Mouse (Mus musculus) thymus, adult 2 months (tissue): ENCODE results near the gene Arhgap44. TPM values are rescaled to one million over a fixed set of nuclear protein-coding genes. Genes with fewer than 3 reads are reported as not detected.

Experiments
- DNase-seq: peaks from one replicate; pipeline ENCODE4 v3.0.0; 2021
- H3K27ac ChIP-seq: fragments of 200-500 bp; 2 replicates; pipeline ENCODE4 v1.5.1; 2012; ENCODE audit warnings: low read length, control low read depth; ENCODE audit not compliant: control insufficient read depth, insufficient read depth
- H3K27me3 ChIP-seq: fragments of 200-500 bp; 2 replicates; pipeline ENCODE4 v1.6.1; 2012; ENCODE audit warnings: mild to moderate bottlenecking, low read length, moderate library complexity, mixed read lengths; ENCODE audit not compliant: control insufficient read depth, insufficient read depth
- H3K36me3 ChIP-seq: fragments of 200-500 bp; 2 replicates; pipeline ENCODE4 v1.6.1; 2012; ENCODE audit warnings: mild to moderate bottlenecking, low read length, moderate library complexity; ENCODE audit not compliant: control insufficient read depth, insufficient read depth
- H3K4me1 ChIP-seq: fragments of 200-500 bp; replicated peaks from 2 replicates; pipeline ENCODE4 v1.6.1; 2012; ENCODE audit warnings: low read length; ENCODE audit not compliant: control insufficient read depth, insufficient read depth
- H3K4me3 ChIP-seq: fragments of 200-500 bp; 2 replicates; pipeline ENCODE4 v1.5.1; 2012; ENCODE audit warnings: mild to moderate bottlenecking, low read length, control low read depth, moderate library complexity; ENCODE audit not compliant: control insufficient read depth, insufficient read depth
- CTCF ChIP-seq: fragments of 200-500 bp; IDR thresholded peaks from 2 replicates; pipeline ENCODE4 v1.5.1; 2012; ENCODE audit warnings: mild to moderate bottlenecking, control low read depth, low read length, moderate library complexity, borderline replicate concordance; ENCODE audit not compliant: control insufficient read depth, poor library complexity, insufficient read depth; ENCODE audit errors: extremely low read depth
- POLR2A ChIP-seq: fragments of 200-500 bp; IDR thresholded peaks from 2 replicates; pipeline ENCODE4 v1.6.1; 2012; ENCODE audit warnings: mild to moderate bottlenecking, low read length, control low read depth, moderate library complexity; ENCODE audit not compliant: control insufficient read depth, poor library complexity, insufficient read depth; ENCODE audit errors: extremely low read depth
- WGBS: fragments of 180-500 bp; shearing (Covaris S2); methylation state at CpG from one replicate; pipeline ENCODE4 v1.1.7; 2018; 5-methylcytosine and 5-hydroxymethylcytosine counted together
- polyA plus RNA-seq: library from polyadenylated mRNA; depleted of rRNA; stranded (reverse); fragments of >200 nt; gene quantifications from 2 replicates; pipeline ENCODE4 v1.2.3, GENCODE M21; 2012

Gene Arhgap44
- polyA plus RNA-seq, 1 experiment, result 6.7 TPM

- H3K36me3 ChIP-seq, result no peaks in the 10 kb centered on the region
- H3K4me3 ChIP-seq, result no peak overlapping the region
- WGBS, result 92% methylated on average over 7 of the region's 7 CpGs
- H3K4me1 ChIP-seq, result no peaks in the 10 kb centered on the region
- TF ChIP-seq POLR2A, result no peak
- TF ChIP-seq CTCF, result no peak
- no peaks in the 10 kb centered on the region for H3K27me3 ChIP-seq
- H3K27ac ChIP-seq, result no peak overlapping the region
- DNase-seq, result no peak
Measured at GRCm38 (mm10) chr11:65032221-65032620, 130.5 kb downstream of the Arhgap44 start.

GRCm38 (mm10) chr11:65030201-65030600, 132.6 kb downstream of the Arhgap44 start:
- no peak for DNase-seq
- WGBS, result 93% methylated on average over 1 of the region's 1 CpGs
- no peak for TF ChIP-seq POLR2A
- no peak for TF ChIP-seq CTCF
- Histone ChIP-seq H3K36me3 (no peaks in the 10 kb centered on the region), H3K27ac (no peak overlapping the region), H3K27me3 (no peaks in the 10 kb centered on the region), H3K4me3 (no peak overlapping the region), H3K4me1 (no peaks in the 10 kb centered on the region)

GRCm38 (mm10) chr11:65028049-65028448, 134.7 kb downstream of the Arhgap44 start:
- 90% methylated on average over 5 of the region's 5 CpGs for WGBS
- H3K4me1 ChIP-seq, result no peaks in the 10 kb centered on the region
- H3K4me3 ChIP-seq, result no peak overlapping the region
- no peaks in the 10 kb centered on the region for H3K36me3 ChIP-seq
- TF ChIP-seq CTCF (no peak), POLR2A (no peak)
- no peaks in the 10 kb centered on the region for H3K27me3 ChIP-seq
- DNase-seq, result no peak
- no peak overlapping the region for H3K27ac ChIP-seq

GRCm38 (mm10) chr11:65022771-65023170, 140.0 kb downstream of the Arhgap44 start:
- TF ChIP-seq CTCF (no peak), POLR2A (no peak)
- H3K36me3 ChIP-seq, result no peaks in the 10 kb centered on the region
- 94% methylated on average over 11 of the region's 11 CpGs for WGBS

GRCm38 (mm10) chr11:65020744-65021143, 142.0 kb downstream of the Arhgap44 start:
- no peak for DNase-seq
- Histone ChIP-seq H3K27ac (no peak overlapping the region), H3K4me1 (no peaks in the 10 kb centered on the region), H3K27me3 (no peaks in the 10 kb centered on the region), H3K4me3 (no peak overlapping the region), H3K36me3 (no peaks in the 10 kb centered on the region)
- TF ChIP-seq POLR2A, result no peak
- no peak for TF ChIP-seq CTCF
- 97% methylated on average over 4 of the region's 4 CpGs for WGBS

More at GRCm38 (mm10) chr11:65022771-65023170, 140.0 kb downstream of the Arhgap44 start:
- Histone ChIP-seq H3K27me3 (no peaks in the 10 kb centered on the region), H3K27ac (no peak overlapping the region), H3K4me3 (no peak overlapping the region), H3K4me1 (no peaks in the 10 kb centered on the region)
- DNase-seq, result no peak

- H3K27me3 ChIP-seq, result no peaks in the 10 kb centered on the region
- WGBS, result 97% methylated on average over 1 of the region's 1 CpGs
- TF ChIP-seq CTCF, result no peak
- no peak for TF ChIP-seq POLR2A
- no peak overlapping the region for H3K27ac ChIP-seq
- DNase-seq, result no peak
- no peaks in the 10 kb centered on the region for H3K4me1 ChIP-seq
- H3K36me3 ChIP-seq, result no peaks in the 10 kb centered on the region
- H3K4me3 ChIP-seq, result no peak overlapping the region
Measured at GRCm38 (mm10) chr11:65016754-65017153, 146.0 kb downstream of the Arhgap44 start.

GRCm38 (mm10) chr11:65013906-65014305, 148.9 kb downstream of the Arhgap44 start:
- no peak for DNase-seq
- 88% methylated on average over 6 of the region's 6 CpGs for WGBS
- no peaks in the 10 kb centered on the region for H3K27me3 ChIP-seq

More at GRCm38 (mm10) chr11:65013906-65014305, 148.9 kb downstream of the Arhgap44 start:
- no peak for TF ChIP-seq CTCF
- TF ChIP-seq POLR2A, result no peak
- Histone ChIP-seq H3K27ac (no peak overlapping the region), H3K4me3 (no peak overlapping the region), H3K4me1 (no peaks in the 10 kb centered on the region), H3K36me3 (no peaks in the 10 kb centered on the region)
